30 mouse cellular contexts compared by ENCODE assay signal in the genomic region with DNA sequence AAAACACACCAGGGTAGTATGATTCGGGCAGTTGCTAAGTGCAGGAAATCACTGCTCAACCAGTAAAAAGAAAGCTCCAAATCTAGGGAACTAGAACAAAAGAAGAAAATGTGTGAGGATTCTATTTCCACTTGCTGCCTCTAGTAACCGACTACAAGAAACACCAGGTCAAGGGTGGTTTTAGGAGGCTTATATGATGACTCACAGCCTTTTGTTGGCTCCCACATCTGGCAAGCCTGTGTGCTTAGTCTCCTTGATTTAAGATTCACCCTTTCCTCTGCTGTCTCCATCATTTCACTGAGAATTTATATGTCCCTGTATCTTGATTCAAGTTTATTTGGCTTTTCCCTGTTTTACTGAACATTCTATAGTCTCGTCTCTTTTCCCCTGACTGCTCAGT.
A peak's percentile ranks its signal among the peaks of the same experiment; 100 is the strongest.
DNase-seq lines count a peak whose midpoint lies in the region; ATAC-seq lines count a peak whose summit lies in the region.
"Had no signal": no experiment of that assay in that cellular context is flagged by ENCODE, and none has a peak within 500 bp of the region (broad histone marks: within the 10 kb centered on the region; RNA-seq: fewer than 3 reads in every experiment).

No protein-coding gene starts in this region.

- intact Hi-C loops in left cerebral cortex, postnatal 14 days (cut with DNase I): no loop called here

- no peaks in the 10 kb centered on the region for H3K36me3 ChIP-seq in midbrain, embryonic 15.5 days (replicated peaks)
- no peaks in the 10 kb centered on the region for H3K36me3 ChIP-seq in heart, embryonic 12.5 days
- H3K36me3 ChIP-seq: embryonic facial prominence, embryonic 10.5 days; embryonic facial prominence, embryonic 13.5 days; forebrain, embryonic 10.5 days; G1E; heart, embryonic 10.5 days; hindbrain, embryonic 12.5 days; hindbrain, embryonic 15.5 days; intestine, embryonic 15.5 days had no signal

- DNase-seq in adrenal gland, adult 8-10 months: peak; percentile 10
- no peak for DNase-seq in adrenal gland, postnatal 25 days
- DNase-seq in 3T3-L1 (ENCODE audit: low read depth, low spot score): peak; percentile 48
- peak; percentile 5 for DNase-seq in adipocyte (ENCODE audit: low spot score)
- DNase-seq in adrenal gland, postnatal 36 days: peak; percentile 15 to 27
- DNase-seq in left cerebral cortex, postnatal 14 days (ENCODE audit: low spot score in 2 of 2): no peak
- DNase-seq: B cell, adult 2 months; cerebellum, adult 11-12 months; cerebellum, adult 8-10 months; cerebellum, postnatal 10 days; cerebellum, postnatal 36 days; embryo, embryonic 11 days; gastrocnemius, postnatal 10 days; gastrocnemius, postnatal 36 days; heart, adult 2 months; kidney, adult 11 months had no signal

- WGBS in midbrain, embryonic 15.5 days: 82% methylated on average over 3 of the region's 3 CpGs
- WGBS in heart, embryonic 12.5 days: 59% methylated on average over 3 of the region's 3 CpGs

- H3K9ac ChIP-seq in midbrain, embryonic 15.5 days: no peak overlapping the region
- no peak overlapping the region for H3K9ac ChIP-seq in heart, embryonic 12.5 days
- H3K9ac ChIP-seq: embryonic facial prominence, embryonic 13.5 days; forebrain, embryonic 13.5 days; hindbrain, embryonic 12.5 days; hindbrain, embryonic 15.5 days; intestine, embryonic 15.5 days had no signal

- no peak overlapping the region for H3K4me2 ChIP-seq in midbrain, embryonic 15.5 days
- H3K4me2 ChIP-seq in heart, embryonic 12.5 days: no peak overlapping the region
- H3K4me2 ChIP-seq: embryonic facial prominence, embryonic 13.5 days; forebrain, embryonic 13.5 days; hindbrain, embryonic 12.5 days; hindbrain, embryonic 15.5 days; intestine, embryonic 15.5 days had no signal

- H3K4me3 ChIP-seq in midbrain, embryonic 15.5 days: no peak overlapping the region
- H3K4me3 ChIP-seq in heart, embryonic 12.5 days: no peak overlapping the region
- H3K4me3 ChIP-seq: embryonic facial prominence, embryonic 10.5 days; embryonic facial prominence, embryonic 13.5 days; erythroblast, embryonic 14.5 days; forebrain, embryonic 10.5 days; forebrain, embryonic 13.5 days; heart, adult 2 months; heart, embryonic 10.5 days; hindbrain, embryonic 12.5 days; hindbrain, embryonic 15.5 days; intestine, embryonic 15.5 days had no signal

- no peak for ATAC-seq in midbrain, embryonic 15.5 days (replicated peaks)
- ATAC-seq in heart, embryonic 12.5 days (ENCODE audit: insufficient number of reproducible peaks, low FRiP score): no peak
- ATAC-seq: forebrain, embryonic 13.5 days; forebrain, embryonic 16.5 days; intestine, embryonic 15.5 days had no signal

- no peaks in the 10 kb centered on the region for H3K27me3 ChIP-seq in midbrain, embryonic 15.5 days (replicated peaks)
- H3K27me3 ChIP-seq in heart, embryonic 12.5 days (replicated peaks): no peaks in the 10 kb centered on the region
- H3K27me3 ChIP-seq: CH12.LX; embryonic facial prominence, embryonic 13.5 days; forebrain, embryonic 13.5 days; hindbrain, embryonic 12.5 days; hindbrain, embryonic 15.5 days; intestine, embryonic 15.5 days had no signal

- H3K27ac ChIP-seq in midbrain, embryonic 15.5 days: no peak overlapping the region
- H3K27ac ChIP-seq in heart, embryonic 12.5 days (ENCODE audit: poor library complexity, severe bottlenecking): no peak overlapping the region
- H3K27ac ChIP-seq: embryonic facial prominence, embryonic 10.5 days; embryonic facial prominence, embryonic 13.5 days; forebrain, embryonic 10.5 days; forebrain, embryonic 13.5 days; heart, adult 2 months; heart, embryonic 10.5 days; hindbrain, embryonic 12.5 days; hindbrain, embryonic 15.5 days; intestine, embryonic 15.5 days had no signal

- no peaks in the 10 kb centered on the region for H3K4me1 ChIP-seq in midbrain, embryonic 15.5 days
- H3K4me1 ChIP-seq in heart, embryonic 12.5 days (replicated peaks): no peaks in the 10 kb centered on the region
- H3K4me1 ChIP-seq: embryonic facial prominence, embryonic 10.5 days; embryonic facial prominence, embryonic 13.5 days; forebrain, embryonic 10.5 days; forebrain, embryonic 13.5 days; heart, embryonic 10.5 days; hindbrain, embryonic 12.5 days; hindbrain, embryonic 15.5 days; intestine, embryonic 15.5 days had no signal

- H3K9me3 ChIP-seq in midbrain, embryonic 15.5 days: no peaks in the 10 kb centered on the region
- no peaks in the 10 kb centered on the region for H3K9me3 ChIP-seq in heart, embryonic 12.5 days (replicated peaks)
- H3K9me3 ChIP-seq: embryonic facial prominence, embryonic 10.5 days; embryonic facial prominence, embryonic 13.5 days; forebrain, embryonic 10.5 days; forebrain, embryonic 13.5 days; G1E; heart, embryonic 10.5 days; hindbrain, embryonic 12.5 days; hindbrain, embryonic 15.5 days; intestine, embryonic 15.5 days had no signal

Comparison
In these comparisons a context has a peak if more than half of its experiments do, and no peak if none do; other contexts are left out.
1. DNase-seq: peak in adrenal gland, adult 8-10 months (single experiment), 3T3-L1 (single experiment), adipocyte (single experiment) and adrenal gland, postnatal 36 days (2 of 2); none in adrenal gland, postnatal 25 days (single experiment) and left cerebral cortex, postnatal 14 days (0 of 2).